Mouse (Mus musculus) gastrocnemius, adult 8-10 months (tissue): ENCODE results near the gene Gm20388. TPM values are rescaled to one million over a fixed set of nuclear protein-coding genes. Genes with fewer than 3 reads are reported as not detected.

Source experiments
- DNase-seq, 2 experiments: peaks; one replicate each; pipeline ENCODE4 v3.0.0; 2022; ENCODE audit warnings: low spot score in 2 of 2
- total RNA-seq, 4 experiments: library from RNA; stranded (reverse); gene quantifications; 2 replicates each; pipeline ENCODE4 v1.2.4; 2022

The Gm20388 gene
- total RNA-seq, 4 experiments from 2014 or later: 4.4 to 20.0 (median 7.9) TPM; not detected in 1

DNA sequence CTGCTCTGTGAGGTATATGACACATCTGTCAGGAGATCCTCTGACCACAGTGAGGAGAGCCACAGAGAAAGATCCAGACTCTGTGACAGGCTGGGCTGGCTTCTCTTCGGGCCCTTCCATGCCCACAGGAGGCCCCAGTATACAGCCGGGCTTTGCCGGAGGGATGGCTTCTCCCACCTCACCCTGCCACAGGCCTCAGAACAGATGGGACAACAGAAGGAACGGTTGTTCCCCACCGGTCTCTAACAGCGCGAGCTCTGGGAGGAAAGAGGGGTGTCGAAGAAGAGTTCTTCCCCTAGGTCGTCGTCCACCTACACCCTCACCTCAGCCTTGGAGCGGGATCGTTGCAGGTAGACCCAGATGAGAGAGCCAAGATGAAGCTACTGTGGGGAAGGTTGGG lies 520.4 kb downstream of the Gm20388 start:
- DNase-seq: no peak

DNA sequence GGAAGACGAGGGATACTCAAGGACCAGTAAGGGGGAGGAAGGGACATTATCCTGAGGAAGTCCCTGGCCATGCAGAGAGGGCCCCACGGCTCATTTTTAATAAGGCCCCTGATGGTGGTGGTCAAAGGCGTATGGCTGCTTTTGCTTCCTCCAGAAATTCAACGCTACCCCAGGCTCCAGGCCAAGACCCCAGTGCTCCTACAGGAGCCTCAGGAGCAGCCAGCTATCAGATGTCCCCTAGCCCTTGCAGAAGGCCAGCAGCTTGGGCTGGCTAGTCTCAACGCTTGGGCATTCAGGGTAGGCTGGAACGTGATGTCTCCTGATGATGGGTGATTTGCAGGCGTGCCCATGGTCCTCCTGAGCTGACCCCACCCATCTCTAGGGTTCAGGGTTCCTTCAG lies 521.8 kb downstream of the Gm20388 start:
- no peak for DNase-seq

DNA sequence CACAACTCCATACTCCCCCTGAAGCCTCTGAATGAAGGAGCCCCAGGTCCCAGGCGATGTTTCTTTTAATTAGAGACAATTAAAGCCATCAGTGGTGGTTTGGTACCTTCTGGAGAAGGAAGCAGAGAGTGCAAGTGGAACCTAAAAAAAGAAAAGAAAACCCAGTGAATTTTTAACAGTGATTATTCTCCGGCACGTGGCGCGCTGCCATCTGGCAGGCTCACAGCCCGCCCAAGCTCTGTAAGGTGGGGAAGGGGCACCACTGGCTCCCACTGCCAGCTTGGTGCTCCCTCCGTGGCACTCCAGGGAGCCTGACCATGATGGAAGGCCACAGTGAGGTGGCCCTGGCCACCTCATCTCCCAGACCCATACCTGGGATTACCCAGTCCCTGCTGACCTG lies 522.5 kb downstream of the Gm20388 start:
- DNase-seq: no peak

DNA sequence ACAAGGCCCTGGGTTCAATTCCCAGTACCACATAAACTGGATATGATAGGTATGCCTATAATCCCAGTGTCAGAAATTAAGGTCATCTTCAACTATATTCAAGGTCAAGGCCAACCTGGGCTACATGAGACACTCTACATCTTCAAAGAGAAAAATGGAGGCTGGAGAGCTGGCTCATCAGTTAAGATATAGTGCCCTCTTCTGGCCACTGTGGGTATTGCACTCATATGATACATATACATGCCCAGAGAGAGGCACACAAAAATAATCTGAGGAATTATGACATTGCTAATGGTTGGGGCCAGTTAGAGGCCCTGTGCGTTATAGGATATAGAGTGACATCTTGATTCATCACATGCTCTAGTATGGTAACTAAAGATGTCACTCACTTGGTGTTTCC lies 523.1 kb downstream of the Gm20388 start:
- DNase-seq: no peak

DNA sequence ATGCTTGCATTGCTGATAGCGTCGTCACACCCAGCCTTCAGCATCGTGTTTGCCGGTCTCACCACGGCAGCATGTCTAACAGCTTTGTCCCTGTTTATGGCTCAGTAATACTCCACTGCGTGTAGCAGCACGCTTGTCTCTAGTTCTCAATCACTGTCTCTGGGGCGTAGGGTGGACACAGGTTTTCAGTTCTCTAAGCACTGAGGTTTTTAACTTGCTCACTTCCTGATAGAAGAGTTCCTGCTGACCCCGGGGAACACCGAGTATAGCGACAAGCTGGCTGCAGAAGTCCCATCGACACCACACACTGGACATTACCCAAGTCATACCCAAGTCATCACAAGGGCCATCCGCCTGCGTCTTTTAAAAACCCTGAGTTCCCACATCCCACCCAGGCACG lies 525.1 kb downstream of the Gm20388 start:
- DNase-seq: no peak

DNA sequence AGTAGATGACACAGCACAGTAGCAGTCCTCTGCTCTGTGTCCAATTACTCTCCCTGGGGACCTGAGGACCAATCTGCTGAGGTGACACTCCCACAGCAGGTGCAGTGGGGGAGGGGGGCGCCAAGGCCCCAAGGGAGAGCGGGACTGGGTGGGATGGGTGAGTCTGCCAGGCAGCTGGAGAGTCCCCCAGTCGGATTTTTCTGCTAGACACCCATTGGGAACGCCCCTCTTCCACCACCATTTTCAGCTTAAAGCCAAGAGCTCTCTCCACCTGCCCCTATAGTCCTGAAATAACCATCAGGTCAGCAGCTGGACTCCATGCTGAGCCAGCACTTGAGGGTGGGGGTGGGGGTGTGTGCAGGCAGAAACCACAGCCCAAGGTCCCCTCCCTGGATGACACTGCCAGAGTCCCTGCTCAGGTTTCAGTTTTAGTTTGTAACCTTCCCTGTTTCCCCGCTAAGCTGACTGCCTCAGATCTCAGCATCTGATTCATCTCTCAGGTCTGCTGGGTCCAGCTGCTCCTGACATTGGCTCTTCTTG lies 525.9 kb downstream of the Gm20388 start:
- peak; percentile 40 to 58 for DNase-seq

DNA sequence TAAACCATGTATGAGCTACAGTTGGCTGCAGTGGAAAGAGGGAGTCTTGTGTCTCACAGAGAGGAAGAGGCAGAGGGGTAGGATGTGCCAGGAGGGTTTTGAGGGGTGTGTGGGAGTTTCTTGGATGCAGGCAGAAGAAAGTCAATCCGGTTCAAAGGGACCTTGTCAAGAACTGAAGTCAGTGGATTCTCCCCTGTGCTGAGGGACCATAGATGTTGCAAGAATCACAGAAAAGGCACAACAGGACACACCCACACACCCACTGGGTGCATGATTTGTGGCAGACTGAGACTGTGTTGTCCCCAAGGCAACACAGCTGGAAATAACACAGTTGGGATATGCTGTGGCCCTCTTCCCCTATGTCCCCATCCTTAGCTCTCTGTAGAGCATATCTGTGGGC lies 526.6 kb downstream of the Gm20388 start:
- DNase-seq: no peak

DNA sequence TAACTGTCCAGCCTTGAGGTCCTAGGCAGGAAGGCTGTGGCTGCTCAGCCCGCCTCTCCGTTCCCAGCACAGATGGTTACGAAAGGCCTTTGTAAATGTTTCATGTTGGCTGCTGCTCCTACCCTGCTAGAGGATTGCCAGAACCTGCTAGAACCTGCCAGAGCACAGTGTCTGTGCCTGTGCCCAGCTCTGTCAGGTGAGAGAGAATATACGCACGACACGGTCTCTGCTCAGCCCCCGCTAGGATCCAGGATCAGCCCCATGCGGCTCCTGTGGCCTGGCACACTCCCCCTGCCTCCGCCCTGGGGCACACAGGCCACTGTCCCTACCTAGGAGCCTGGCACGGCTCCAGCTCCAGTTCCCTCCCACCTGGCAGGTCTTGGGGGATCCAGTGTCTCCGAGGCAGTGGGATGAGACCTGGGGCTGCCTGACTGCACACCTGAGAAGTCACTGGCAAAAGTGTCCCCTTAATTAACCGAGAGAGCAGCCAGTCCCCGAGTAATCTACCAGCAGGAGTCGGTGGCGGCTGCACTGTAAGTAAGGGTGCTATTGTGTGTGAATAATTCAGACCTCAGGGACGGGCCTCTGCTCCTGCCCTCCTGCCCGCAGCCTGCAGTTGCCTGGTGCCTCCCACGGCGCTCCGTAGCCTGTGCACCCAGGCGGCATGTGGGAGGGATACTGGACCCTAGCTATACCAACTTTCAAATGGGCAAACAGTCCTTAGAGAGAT lies 527.2 kb downstream of the Gm20388 start:
- DNase-seq: peak; percentile 30 to 45

DNA sequence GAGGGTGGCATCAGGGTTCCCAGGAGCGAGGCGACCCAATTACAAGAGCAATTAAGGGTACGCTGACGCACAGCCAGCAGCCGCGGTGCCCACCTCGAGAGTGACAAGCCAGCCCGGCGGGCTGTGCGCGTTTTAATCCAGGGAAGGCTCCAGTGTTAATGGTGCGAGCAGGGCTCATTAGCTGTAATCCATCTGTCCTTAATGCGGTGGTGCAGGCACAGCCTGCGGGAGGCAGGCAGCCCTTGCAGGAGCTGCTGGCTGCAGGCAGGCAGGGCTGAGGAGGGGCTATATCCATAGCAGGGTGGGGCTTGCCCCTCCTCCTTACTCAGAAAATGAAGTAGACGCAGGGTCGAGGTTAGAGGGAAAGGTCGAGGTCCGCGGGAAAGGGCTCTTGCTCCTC lies 528.7 kb downstream of the Gm20388 start:
- DNase-seq: no peak

DNA sequence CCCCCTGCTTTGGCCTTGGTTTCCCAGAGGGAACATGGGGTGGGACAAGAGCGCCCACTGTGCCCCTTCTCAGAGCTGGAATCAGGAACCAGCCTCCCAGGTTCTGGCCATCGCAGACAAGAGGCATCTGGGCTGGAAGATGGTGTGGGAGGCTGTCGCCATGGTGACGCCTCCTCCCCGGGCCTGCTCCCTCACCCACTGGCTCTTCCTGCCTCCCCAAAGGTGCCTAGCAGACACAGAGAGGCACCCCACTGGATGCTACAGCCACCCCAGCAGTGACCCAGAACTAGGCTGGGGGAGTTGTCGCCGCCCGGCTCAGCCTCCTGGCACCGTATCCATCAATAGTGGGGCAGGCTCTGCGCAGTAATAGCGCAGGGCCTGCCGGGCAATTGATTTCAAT lies 530.1 kb downstream of the Gm20388 start:
- DNase-seq: no peak

DNA sequence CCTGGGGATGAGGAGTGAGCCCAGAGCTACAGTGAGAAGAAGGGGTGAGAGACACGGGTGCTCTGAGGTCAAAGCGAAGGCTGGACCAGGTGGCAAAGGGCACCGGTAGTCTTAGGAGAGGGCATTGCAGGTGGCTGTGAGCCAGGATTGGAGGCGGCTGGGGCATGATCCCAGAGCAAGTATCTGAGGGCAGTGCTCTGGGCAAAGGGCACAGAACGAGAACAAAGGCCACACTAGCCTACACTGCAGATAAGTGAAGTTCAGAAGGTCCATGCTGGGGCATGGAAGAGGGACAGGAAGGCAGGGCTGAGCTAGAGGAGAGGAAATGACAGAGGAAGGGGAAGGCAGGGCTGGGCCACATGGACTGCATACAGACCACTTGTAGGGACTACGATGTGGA lies 531.0 kb downstream of the Gm20388 start:
- DNase-seq: no peak

DNA sequence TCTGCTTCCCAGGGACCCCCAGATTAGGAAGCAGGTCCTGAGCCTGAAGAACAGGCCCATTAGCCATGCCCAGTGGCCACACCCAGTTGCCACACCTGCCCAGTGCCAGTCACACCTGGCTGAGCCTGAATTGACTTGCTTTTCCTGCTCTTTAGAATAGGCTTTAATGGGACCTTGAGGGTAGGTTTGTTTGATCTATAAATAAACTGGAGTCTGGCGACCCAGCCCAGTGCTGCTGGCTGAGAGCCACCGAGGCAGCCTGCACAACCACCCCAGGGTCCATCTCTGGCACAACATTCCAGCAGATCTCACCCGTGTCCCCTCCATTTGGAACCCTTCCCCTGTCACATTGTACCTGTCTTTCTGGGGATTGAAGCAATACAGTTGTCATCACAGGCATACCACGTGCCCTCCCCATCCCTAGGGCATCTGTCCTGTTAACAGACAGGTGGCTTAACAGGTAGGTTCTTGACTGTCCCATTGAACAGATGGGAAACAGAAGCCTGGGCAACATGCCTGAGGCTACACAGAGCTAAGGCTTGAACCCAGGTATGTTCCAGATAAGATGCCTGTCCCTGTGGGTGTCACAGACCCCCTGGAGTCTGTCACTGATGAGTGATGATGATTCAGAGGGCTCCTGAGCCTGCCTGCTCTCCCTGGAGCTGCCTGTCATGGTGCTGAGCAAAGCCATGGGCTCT lies 531.8 kb downstream of the Gm20388 start:
- no peak for DNase-seq

DNA sequence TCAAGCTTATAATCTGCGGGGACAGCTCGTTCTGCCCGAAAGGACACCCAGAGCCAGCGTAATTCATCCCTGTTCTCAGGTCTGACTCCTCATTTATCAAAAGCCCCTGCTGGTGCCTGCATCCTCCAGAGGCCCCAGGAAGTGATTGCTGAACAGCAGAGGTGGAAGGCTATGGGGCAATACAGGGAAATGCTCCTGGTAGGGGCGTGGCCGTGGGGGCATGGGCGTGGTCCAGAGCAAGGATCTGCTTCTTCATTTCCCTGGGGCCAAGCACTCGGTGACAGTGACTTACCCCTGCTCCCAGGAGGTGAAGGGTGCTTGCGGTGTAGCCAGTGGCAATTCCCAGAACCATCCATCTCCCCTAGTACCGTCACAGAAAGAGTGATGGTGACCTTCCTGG lies 534.6 kb downstream of the Gm20388 start:
- no peak for DNase-seq

DNA sequence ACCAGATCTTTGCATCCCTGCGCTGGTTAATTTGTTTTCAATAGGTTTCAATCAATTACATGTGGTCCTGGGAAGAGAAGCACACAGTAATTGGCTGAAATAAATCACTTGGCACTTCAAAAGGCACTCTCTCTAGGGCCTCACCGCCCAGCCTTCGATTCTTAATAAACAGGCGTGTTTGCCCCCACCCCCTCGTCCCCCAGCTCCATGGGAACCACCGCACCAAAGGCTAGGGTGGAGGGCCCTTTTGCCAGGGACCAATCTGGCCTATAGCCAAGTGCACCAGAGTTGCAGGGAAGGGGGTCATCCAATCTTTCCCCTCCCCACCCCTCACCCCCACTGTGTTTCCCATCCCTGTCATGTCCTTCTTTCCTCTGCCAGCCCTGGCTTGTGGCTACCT lies 537.5 kb downstream of the Gm20388 start:
- DNase-seq: no peak

DNA sequence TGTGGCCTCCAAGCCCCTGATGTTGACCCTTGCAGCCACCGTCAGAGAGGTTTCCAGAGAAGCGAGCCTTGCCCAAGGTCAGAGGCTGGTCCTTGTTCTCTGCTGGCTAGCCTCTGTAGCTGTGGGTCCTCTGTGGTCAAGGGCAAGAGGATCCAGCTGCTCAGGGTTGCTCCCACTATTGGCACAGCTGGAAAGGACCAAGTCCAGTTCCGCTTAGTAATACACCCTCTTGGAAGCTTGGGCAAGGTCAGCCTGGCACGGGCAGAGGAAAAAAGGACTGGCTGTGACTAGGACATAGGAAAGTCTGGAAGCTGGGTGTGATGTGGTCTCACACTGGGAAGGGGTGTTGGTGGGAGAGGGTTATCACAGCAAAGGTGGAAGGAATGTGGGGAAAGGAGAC lies 538.5 kb downstream of the Gm20388 start:
- DNase-seq: peak in 1 of 2 experiments; percentile 45

DNA sequence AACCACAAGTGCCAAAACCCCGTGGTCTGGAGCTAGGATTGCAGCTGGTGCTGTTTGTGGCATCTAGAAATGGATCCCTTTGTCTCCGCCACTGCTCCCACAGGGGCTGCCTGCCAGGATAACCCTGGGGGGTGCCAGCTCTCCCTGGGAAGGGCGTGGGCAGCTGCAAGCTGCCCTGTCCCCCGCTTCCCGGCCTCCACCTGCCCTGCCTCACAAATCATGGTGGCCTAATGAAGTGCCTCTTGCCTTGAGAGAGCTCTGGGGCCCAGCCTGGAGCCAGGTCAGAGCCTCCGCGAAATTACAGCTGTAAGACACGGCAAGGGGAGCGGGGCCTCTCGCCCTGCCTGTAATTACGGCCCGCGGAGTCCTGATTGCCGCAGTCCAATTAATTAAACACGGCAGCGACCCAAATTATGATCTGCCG lies 539.0 kb downstream of the Gm20388 start:
- peak; percentile 65 to 77 for DNase-seq

DNA sequence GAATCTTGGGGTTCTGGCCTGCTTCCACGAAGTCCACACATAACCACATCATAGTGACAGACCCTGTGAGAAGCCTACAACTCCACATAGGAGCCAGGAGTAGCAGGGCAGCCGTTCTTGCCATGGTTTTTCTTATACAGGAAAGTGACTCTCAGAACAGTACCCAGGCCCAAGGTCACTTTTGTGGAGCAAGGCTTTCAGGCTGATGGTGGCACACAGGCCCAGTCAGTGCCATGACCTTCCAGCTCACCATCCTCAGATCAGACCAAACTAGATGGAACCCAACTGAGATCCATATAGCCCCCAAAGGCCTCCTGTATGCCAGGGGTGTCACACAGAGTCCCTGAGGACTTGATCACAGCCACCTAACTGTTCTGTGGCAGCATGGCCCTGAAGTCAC lies 541.5 kb downstream of the Gm20388 start:
- DNase-seq: no peak

DNA sequence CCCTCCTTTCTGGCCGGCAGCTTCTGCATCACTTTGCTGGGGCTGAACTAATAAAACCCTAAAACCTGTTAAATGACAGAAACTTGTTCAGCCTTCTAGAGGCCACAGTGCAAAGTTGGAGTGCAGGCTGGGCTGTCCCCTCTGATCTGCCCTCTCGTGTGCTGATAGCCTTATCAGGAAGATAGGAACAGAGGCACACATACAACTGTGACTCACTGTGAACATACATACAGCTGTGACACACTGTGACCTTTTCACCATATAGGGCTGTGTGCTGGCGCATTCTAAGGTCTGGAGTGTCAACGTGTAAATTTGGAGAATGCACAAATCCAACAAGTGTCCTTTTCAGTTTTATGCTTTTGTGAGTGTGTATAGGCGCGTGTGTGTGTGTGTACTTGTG lies 543.8 kb downstream of the Gm20388 start:
- no peak for DNase-seq

DNA sequence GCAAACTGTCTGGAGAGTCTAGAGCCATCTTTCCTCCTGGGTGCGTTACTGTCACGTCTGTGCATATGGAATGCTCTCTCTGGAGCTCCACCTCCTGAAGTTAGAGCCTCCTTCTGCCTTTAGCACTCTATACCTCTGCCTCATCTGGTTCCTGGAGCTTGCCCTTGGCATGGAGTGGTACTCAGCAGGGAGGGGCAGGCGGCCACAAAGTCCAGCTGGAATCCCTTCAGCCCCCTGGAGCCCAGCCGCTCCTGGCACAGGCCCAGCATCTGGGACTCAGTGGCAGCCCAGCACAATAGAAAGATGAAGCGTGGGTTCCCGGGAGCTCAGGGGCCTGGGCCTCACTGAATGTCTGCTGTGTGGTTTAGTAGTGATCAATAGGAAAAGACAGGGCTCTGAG lies 549.7 kb downstream of the Gm20388 start:
- DNase-seq: no peak

DNA sequence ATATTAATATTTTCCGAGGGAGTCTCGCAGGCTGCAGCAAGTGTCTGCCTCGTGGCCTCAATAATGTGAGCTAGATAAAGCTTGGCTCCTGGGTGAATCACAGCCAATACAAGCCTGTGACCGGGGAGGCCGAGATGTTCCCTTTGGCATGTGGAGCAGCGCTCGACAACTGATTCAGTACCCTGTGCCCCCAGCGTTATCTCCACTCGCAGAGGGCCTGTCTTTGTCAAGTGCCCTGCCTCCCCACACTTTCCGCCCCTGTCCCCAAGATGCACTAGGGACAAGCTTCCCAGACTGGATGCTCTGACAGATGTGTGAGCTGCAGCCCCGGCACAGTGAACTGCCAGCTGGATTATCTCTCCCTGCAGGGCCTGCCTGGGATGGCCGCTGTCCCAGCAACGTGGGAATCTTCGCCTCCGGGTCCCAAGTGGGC lies 551.5 kb downstream of the Gm20388 start:
- no peak for DNase-seq

DNA sequence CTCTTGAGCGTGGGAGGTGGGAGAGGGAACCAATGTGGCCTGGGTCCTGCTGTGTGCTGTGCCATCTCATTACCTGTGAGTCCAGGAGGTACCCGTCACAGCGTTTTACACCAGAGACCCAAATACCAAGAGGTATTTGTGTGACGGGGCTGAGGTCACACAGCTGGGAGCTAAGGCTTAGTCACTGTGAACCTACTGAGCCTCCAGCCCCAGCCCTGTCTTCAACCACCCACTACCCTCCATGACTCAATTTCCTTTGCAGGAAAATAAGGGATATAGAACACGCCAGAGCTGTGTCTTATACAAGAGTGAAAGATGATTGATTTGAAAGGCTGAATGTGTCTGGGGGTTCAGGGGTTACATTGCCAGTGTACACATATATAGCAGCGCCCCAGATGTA lies 552.0 kb downstream of the Gm20388 start:
- no peak for DNase-seq

DNA sequence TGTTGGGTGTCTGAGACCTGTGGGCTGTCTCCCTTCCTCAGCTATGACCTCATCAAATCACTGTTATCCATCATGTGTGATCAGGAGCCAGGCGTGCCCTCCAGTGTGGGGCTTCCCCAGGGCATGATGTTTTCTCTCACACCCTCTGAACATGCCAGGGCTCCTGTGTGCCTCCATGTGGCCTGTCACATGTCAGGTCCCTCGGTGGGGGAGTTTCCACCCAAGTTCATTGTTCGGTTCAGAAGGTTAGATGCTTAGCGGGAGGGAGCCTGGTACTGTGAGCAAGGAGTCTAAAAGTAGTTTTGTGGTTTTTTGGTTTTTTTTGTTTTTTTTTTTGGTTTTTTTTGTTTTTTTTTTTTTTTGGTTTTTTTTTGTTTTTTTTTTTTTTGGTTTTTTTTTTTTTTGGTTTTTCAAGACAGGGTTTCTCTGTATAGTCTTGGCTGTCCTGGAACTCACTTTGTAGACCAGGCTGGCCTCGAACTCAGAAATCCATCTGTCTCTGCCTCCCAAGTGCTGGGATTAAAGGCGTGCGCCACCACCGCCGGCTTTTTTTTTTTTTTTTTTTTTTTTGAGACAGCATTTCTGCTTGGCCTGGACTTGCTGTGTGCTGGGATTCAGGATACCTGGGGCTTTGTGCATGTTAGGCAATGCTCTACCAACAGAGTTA lies 553.4 kb downstream of the Gm20388 start:
- DNase-seq: no peak
